Mouse (Mus musculus): ENCODE measurements at regions not wholly inside any gene's neighbourhood (a gene's known extent, or its start where the extent isn't known, plus 50 kb on each side); places are given as distances from the start of the nearest gene placed in this dataset.

DNA sequence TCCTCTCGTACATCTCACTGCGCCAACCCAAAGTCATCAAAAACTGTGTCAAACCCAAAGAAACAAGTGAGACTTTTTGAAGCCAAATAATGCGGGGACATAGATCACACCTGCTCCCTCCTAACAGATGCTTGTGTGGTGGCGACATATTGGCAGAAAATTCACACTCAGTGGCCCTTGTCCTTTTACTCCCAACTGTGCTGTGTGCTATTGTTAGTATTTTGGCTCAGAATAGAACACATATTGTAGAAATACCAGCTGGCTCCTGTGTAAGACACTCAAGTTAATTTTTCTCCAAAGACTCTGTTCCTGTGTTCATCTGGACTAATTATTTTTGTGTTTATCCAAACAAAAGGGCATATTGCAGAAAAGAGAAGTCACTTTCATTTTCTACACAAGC lies 487.2 kb downstream of the Epha4 start:
- intact Hi-C loops (cut with DNase I): no loop called here

DNA sequence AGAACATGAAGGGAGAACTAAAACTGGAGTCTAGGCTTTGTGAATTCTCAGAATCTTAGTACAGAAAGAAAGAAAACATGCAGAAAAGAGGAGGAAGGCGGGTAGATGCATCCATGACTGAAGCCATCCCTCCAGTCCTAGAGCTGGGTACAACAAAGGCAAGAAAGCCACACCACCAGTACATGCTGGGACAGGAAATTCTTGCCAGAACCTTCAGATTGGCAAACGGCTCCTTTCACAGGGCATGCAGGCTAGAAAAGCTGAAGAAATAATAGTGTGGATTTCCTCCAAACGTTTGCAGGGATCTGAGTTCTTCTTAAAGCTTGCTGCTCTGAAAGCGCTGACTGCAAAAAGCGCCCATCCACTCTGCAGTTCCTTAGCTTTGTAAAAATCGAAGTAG lies 486.7 kb downstream of the Epha4 start:
- intact Hi-C loops (cut with DNase I): no loop called here

DNA sequence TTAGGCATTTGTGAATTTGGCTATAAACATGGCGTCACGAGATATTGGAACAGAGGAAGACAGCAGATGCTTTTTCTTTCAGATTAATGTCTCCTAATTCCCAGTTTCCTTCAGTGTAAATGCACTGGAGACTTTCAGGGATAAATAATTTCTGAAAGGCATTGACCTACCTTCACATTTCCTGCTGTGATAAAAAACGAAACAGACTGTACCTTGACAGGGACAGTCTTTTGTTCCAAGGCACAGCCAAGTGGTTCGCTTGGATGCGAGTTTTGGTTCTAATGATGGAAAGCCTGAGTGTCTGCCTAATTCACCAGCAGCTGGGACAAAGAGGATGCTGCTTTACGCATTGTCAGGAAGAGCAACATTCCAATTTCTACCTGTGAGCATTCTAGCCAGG lies 485.8 kb downstream of the Epha4 start:
- intact Hi-C loops (cut with DNase I): no loop called here

DNA sequence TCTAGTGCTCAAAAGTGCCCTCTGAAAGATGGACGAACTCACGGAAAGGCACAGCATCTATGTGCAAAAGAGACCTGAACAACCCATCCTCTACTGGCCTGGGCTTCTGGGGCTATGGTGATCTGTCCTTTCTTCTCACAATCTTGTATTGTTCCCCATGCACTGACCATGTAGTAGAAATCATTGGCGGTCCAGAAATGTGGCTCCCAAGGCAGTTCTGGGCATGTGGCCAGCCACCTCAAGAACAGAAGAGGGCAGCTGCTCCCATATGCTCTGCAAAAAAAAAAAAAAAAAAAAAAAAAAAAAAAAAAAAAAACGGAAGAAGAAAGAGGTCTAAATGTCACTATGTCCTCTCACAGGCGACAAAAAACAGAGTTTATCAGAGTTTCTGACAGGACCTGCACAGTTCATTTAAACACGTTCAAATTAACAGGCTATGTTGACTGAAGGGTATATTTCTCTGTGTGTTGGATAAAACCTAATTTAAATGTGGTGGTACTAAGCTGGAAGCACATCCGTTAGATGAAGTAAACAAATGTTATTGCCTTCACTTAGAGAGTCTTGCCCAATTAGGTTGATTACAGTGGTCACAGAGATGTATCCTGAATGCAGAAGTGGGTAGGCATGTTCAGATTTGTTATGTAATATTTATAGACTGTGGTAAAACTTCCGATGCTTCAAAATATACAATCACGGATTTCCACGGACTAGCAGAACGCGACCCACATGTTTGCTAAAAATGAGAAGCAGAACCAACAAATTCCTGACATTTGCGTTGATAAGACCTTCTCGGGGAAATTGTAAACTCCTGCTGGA lies 470.9 kb downstream of the Epha4 start:
- intact Hi-C loops (cut with DNase I): no loop called here

DNA sequence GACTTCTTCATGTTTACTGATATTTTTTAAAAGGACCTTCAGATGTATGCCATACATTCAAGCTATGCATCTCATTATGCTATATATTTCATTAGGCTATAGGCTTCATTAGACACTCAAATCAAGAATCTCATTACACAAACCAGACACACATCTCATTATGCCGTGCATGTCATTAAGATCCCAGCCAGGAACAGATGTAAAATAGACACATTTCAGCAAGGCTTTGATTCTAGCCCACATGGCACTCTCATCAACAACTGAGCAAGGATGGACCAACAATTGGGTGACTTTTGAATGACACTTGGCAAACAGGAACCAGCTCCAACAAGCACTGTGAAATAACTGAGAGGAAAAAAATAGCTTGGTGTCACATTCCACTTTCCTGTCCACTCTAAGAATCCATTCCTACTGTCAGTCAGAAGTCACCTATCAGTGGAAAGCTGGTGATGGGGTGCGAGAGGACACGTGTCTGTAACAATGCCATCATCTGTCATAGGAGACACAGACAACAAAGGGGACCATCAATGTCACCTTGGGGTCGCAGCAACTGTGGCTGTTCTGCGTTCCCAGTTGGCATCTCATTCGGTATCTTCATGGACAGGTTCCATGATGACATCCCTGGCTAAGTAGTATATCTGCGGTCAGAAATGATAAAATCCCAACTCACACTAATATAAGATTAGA lies 466.0 kb downstream of the Epha4 start:
- intact Hi-C loops (cut with DNase I): no loop called here

DNA sequence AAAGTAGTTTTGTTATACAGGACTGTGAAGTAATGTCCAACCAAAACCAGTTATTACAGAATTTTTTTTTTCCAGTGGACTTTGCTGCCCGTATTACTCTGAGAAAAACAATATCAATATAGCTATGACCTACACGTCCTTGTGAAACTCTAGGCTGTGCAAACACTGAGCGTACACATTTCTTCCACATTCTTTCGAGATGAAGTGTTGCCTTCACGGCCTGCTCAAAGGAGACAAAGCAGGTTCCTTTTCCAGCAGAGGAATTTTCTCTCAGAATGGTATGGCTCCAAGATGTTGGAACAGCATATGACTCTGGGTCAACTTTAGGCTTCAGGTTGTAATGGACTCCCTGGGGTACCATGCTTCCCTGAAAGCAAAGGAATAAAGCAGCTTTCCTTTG lies 463.6 kb downstream of the Epha4 start:
- intact Hi-C loops (cut with DNase I): no loop called here

DNA sequence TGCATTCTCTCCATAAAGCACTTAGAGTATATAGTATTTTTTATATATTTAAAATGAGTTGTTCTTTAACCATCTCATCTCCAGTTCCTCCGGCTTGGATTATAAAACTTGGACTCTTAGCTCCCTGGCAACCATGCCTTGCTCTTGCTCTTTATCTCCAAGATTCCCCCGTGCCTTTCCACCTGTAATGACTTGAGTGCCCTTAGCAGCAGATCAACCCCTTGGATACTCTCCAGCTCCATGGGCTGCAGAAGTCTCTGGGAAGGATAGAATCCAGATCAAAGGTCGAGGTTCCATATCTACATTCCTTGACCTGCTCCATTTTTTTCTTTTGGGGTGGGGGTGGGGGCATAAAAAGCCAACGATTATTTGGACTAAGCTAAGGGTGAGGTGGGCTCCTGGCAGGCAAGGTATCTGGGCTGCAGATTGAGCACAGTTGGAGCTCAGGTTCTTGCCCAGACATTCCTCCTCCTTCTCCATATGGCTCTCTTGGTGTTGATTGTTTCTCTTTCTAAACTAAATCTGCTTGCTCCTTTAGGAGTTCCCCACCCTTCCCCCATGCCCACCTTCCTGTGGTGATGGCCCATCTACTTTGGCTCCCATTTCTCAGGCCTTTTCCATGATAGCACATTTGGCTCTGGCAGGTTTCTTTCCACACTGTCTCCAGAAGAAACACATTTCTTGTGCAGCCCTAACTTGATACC lies 460.9 kb downstream of the Epha4 start:
- intact Hi-C loops (cut with DNase I): no loop called here

DNA sequence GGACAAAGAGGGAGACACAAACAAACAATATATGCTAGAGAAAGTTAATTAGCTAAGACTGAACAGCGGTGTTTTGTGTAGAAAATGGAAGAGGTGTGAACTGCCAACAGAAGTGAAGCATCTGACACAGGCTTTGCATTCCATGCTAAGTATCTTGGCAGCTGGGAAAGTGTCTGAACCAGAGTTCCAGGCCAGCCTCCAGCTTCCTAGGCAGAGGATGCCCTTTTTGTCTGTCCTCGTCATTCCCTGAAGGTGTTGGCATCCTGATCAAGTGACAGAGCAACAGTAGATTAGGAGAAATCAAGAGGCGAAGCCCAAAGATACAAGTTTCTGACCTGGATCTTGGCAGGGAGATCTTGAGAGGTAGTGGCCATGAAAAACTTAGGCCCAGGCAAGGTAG lies 452.4 kb downstream of the Epha4 start:
- intact Hi-C loops (cut with DNase I): no loop called here

DNA sequence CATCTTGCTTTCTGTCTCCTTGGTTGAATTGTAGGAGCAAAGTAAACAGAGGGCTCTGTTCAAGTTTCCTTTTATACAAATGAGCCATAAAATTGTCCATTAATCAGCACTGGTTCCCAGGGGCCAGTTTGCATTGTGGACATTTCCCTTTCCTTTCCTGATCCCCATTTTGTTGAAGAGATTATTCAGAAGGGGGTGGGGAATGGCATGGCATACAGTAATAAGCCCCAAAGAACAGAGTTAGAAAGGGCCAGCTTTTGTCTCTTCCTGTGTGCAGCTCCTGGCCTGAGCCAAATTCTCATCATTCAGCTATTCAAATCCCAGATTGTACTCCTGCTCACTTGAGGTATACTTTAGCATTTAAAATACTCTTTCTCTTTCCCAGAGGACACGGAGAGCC lies 441.8 kb downstream of the Epha4 start:
- intact Hi-C loops (cut with DNase I): no loop called here

DNA sequence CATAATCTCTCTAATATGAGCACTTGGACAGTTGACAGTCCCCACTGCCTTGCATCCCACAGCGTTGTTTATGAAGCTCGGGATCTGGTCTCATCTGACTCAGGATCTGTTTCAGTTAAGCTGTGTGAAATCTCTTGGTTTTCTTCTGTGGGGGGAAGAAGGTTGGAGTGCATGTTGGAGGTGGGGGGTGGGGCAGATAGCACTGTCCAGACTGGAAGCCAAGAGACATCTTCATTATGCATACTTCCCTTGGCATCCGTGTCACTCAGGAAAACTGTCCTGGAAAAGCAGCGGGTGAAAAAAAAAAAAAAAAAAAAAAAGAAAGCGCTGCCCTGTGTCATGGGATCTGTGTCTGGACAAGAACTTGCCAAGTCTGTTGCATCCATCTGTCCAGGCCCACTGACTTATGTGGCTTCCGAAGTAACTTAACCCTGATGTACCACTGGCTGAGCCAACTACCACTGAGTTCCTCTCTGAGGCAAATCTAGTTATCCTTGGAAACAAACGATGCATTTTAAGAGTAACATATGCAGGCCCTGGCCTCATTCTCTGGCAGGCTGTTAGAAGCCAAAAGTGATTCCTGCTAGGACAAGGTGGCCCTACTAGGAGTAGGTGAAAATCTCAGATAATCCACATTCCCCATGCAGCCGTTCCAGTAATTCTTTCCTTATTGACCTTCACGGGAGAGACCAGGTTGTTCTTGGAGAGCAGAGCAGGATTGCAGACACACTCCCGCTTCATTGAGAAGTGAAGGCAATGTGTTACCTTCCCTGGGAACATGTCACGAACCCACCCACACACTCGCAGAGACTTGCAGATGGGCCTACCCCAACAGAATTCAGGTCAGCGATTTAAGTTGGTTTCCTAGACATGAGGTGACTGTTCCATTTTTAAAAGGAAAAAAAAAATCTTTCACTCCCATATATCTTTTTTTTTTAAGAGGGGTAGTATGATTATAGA lies 439.7 kb downstream of the Epha4 start:
- intact Hi-C loops (cut with DNase I): no loop called here

DNA sequence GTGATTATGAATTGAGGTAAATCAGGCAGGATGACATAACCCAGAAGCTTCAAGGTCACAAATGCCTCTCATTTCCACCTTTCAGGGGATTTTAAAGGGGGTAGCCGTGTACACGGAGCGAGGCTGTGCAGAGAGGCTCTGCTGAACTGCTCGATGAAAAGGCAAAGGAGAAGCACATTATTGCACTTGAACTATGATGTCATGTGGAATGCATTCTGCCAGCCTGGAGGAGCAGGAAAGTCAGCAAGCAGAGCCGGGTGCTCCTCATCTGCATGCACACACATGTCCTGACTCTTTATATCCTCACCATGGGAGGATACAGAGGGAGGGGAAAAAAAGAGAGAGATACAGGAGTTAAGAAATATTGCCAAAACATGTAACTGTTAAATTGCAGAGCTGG lies 434.1 kb downstream of the Epha4 start:
- intact Hi-C loops (cut with DNase I): loop anchor here (10.0 kb wide), 2 partner anchors 1156 to 1426 kb away; no protein-coding TSS in a partner anchor

DNA sequence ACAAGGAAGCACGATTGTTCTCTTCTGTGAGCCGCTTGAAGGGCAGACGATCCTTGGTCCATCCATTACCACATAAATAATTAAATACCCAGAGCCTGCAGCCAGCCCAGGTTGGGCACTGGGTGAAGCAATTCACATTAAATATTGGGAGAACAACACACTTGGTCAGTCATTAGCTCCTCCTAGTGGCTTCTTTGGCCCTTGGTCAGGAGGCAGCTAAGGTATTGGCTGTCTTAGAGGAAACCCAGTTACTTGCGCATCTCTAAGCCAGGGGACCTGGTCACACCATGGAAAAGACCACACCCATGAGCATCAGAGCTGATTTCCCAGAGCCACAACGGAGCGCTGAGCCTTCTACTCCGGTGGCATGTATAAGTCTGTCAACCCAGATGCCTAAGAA lies 433.2 kb downstream of the Epha4 start:
- intact Hi-C loops (cut with DNase I): loop anchor here (10.0 kb wide), 2 partner anchors 1157 to 1427 kb away; no protein-coding TSS in a partner anchor

DNA sequence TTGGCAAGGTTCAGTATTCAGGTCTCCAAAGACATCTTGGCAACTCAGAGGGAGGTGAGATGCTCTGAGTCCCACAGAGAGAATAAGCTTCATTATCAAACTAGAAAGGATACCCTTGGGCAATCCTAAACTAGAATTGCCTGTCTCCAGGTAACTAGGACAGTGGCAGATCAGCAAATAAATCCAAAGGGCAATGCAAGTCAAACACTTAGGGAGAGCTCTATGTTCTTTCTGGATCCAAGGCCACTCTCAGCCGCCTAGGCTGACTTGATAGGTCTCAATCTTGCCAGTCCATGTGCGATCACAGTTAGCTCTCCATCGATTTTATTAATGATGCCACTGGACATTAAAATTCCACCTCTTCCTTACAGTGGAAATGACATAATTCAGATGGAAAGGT lies 432.5 kb downstream of the Epha4 start:
- intact Hi-C loops (cut with DNase I): loop anchor here (10.0 kb wide), 2 partner anchors 1158 to 1428 kb away; no protein-coding TSS in a partner anchor

DNA sequence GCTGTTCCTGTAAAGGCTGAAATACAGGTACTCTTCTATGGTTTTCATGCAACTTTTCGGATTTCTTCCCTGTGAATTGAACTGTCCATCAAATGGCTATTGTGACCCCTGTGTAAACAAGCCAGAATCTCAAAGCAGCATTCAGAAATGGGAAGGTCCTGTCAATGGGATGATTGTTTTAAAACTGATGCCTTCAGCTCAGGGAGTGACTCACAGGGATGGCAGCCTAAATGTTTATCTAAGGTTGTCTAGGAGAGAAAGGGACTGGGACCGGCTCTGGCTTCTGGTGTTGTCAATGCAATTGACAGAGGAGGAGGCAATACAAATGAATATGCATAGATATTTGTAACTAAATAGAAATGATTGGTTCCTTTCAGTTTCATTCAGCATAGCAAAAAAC lies 421.3 kb downstream of the Epha4 start:
- intact Hi-C loops (cut with DNase I): no loop called here

DNA sequence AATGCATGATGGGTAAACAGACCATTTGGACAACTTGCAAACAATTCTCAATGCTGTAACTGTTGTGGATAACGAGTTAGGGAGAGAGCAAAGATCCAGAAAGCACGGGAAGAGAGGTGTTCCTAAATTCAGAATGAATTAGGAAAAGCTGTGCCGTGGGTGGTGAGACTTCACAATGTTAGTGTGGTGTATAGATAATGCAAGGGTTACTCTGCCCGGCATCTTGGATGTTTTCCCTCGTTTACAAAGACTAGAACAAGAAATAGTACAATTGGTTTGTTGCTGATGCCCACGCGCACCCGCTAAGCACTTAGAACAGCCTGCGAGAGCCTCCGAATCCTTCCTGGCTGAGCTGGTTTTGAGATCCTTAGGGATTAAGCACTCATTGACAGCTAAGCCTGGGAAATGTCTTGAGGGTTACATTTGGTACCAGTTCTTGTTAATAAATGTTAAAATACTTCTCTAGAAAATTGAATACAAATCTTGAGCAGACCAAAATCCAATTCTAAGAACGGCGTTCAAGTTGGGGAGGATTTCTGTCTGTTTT lies 413.1 kb downstream of the Epha4 start:
- intact Hi-C loops (cut with DNase I): no loop called here

DNA sequence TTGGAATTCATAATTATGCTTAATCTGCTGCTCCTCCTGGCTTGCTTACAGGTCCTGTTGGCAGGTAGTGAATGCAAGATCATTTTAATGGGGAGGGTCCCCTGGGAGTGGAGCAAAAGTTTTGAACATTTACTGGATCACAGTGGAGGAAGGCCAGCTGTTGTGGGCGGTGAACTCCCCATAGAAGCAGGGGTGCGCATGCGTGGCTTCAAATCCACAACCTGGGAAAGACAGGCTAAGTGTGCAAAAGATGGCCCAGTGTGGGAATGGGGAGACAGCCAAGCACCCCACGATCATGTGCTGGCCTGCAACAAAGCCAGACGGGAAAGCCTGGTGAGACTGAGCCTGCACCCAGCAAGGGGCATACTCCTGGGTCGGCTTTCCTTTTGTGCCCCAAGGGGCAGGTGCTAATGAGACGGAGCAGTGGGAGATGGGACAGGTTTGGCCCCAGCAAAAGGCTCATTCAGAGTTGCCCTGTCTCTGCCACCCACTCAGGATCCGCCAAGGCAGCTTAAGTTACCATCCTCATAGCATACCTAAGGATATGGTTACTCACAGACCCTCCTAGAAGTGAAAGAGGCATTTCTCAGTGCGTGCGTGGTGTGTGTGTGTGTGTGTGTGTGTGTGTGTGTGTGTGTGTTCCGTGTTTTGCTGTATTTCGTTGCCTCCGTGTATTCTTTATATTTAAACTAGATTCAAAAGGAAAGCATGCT lies 412.3 kb downstream of the Epha4 start:
- intact Hi-C loops (cut with DNase I): no loop called here

DNA sequence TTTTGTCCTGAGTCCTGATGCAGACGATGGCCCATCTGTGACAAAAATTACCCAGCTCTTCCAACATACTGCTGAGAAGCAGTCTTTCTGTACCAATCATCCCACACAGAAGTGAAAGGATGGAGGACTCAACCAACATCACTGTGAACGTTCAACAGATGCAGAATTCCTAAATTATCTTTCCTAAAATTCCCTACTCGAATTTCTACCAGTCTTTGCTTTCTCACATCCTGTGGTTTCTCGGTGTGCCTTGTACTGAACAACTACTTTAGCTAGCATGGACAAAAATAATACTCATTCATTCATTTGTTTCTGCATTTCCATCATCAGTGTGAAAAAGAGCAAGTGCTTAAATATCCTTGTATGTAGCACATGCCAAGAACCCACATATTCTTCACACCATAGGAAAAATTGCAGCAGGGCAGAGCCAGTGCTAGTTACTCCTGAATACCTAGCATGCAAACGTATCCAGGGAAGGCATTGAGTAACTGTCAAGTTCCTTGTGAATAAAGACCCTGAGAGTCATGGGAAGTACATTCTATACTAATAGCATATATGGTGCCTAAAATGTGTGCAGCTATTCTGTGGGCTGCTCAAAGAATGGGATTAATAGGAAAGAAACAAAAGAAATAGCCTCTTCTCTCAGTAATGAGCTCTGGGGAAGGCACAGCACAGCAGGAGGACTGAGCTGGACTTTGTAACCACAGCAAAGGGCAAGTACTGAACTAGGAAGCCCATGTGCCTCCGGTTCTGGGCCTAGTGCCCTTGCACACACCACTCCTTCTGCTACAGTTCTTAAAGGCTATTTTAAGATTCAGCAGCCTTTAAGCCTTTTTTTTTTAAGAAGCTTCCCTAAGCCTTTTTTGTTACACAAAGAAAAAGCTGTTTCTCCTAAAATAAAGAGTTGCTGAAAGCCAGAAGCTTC lies 404.8 kb downstream of the Epha4 start:
- intact Hi-C loops (cut with DNase I): no loop called here

DNA sequence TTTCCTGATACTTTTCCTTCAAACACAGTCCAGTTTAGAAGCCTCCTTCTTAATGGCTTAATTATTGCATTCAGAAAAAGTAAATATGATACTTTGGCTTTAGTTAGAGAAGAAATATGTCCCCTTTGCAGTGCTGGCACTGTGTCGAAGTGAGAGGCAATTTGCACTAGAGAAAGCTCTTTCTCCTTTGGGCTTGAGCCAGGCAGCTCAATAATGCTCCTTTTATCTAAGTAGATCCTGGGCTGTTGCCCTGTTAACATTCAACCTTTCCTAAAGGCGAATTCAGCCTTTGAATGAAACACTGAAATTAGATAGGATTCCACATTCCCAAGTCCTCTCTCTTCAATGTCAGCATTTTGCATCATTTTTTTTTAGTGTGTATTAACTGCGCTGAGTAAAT lies 386.5 kb downstream of the Epha4 start:
- intact Hi-C loops (cut with DNase I): no loop called here

DNA sequence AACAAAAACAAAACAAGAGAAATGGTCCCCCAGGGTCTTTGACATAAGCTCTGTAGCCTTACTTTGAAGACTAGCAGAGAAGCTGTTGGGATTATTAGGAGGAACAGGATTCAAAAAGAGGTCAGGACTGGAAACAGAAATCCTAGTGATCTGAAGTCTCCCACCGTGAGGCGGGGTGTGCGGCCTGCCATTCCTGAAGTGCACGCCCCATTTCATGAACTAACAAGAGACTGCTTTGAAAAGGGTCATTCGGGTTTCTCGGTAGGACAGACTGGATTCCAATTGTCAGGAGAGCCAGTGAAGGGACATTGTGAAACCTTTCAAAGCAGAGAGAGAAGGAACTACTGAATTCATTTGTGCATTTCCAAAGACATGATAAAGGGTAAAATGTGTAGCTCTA lies 377.2 kb downstream of the Epha4 start:
- intact Hi-C loops (cut with DNase I): no loop called here
